Mouse (Mus musculus) heart, embryonic 11.5 days (tissue): Measurements from ENCODE around the gene Krtap24-1. TPM values are rescaled to one million over a fixed set of nuclear protein-coding genes. Genes with fewer than 3 reads are reported as not detected.

Experiments used
- ATAC-seq: fragments of 200-750 bp; cut with Nextera tagmentation; replicated peaks from 2 replicates; pipeline ENCODE4 v1.8.0; 2017; ENCODE audit warnings: moderate library complexity; ENCODE audit not compliant: insufficient number of reproducible peaks, low FRiP score, low TSS enrichment
- H3K27ac ChIP-seq: fragments of 300-500 bp; sonication (generic); 2 replicates; pipeline ENCODE4 v1.5.1; 2014; ENCODE audit warnings: mild to moderate bottlenecking, low read depth, low read length
- H3K27me3 ChIP-seq: fragments of 300-500 bp; sonication (generic); 2 replicates; pipeline ENCODE4 v1.6.1; 2014; ENCODE audit warnings: mild to moderate bottlenecking, low read length, mixed read lengths; ENCODE audit not compliant: control insufficient read depth, insufficient read depth
- H3K36me3 ChIP-seq: fragments of 300-500 bp; sonication (generic); 2 replicates; pipeline ENCODE4 v1.6.1; 2014; ENCODE audit warnings: mild to moderate bottlenecking, low read length, moderate library complexity, mixed read lengths; ENCODE audit not compliant: control insufficient read depth, insufficient read depth
- H3K4me1 ChIP-seq: fragments of 300-500 bp; sonication (generic); 2 replicates; pipeline ENCODE4 v1.6.1; 2014; ENCODE audit warnings: low read length; ENCODE audit not compliant: control insufficient read depth, insufficient read depth
- H3K4me2 ChIP-seq: fragments of 300-500 bp; sonication (generic); 2 replicates; pipeline ENCODE4 v1.6.1; 2014; ENCODE audit warnings: mild to moderate bottlenecking, moderate library complexity
- H3K4me3 ChIP-seq: fragments of 300-500 bp; sonication (generic); 2 replicates; pipeline ENCODE4 v1.5.1; 2014; ENCODE audit warnings: low read depth, low read length
- H3K9ac ChIP-seq: fragments of 300-500 bp; sonication (generic); 2 replicates; pipeline ENCODE4 v1.6.1; 2014; ENCODE audit warnings: mild to moderate bottlenecking, low read depth, low read length, moderate library complexity
- H3K9me3 ChIP-seq: fragments of 300-500 bp; sonication (generic); replicated peaks from 2 replicates; pipeline ENCODE4 v1.6.1; 2016; ENCODE audit warnings: low read length; ENCODE audit not compliant: control insufficient read depth
- WGBS: fragments of 180-500 bp; shearing (Covaris S2); extraction: QIAGEN DNeasy Blood & Tissue Kit; methylation state at CpG from one replicate; pipeline ENCODE4 v1.1.7; 2014; ENCODE audit not compliant: insufficient replicate concordance; 5-methylcytosine and 5-hydroxymethylcytosine counted together
- polyA plus RNA-seq: library from polyadenylated mRNA; unstranded; fragments of >200 nt; fragmentation: Nextera tagmentation; extraction: Ambion mirVana; gene quantifications from 2 replicates; pipeline ENCODE4 v1.2.1, GENCODE M21; 2014

The Krtap24-1 gene
- polyA plus RNA-seq, 1 experiment from 2014 or later = not detected

GRCm38 (mm10) chr16:88575885-88576679 is 36.0 kb downstream of the Krtap24-1 start:
- no peaks in the 10 kb centered on the region for H3K9me3 ChIP-seq
- no peaks in the 10 kb centered on the region for H3K4me1 ChIP-seq
- no peak overlapping the region for H3K9ac ChIP-seq
- H3K4me2 ChIP-seq = no peak overlapping the region
- H3K4me3 ChIP-seq = no peak overlapping the region
- H3K27ac ChIP-seq = no peak overlapping the region
- WGBS = 80% methylated on average over 4 of the region's 4 CpGs
- no peaks in the 10 kb centered on the region for H3K27me3 ChIP-seq
- ATAC-seq = no peak
- H3K36me3 ChIP-seq = no peaks in the 10 kb centered on the region

GRCm38 (mm10) chr16:88572904-88573404 is 39.1 kb downstream of the Krtap24-1 start:
- WGBS = 83% methylated on average over 5 of the region's 5 CpGs
- H3K4me3 ChIP-seq = no peak overlapping the region

GRCm38 (mm10) chr16:88570136-88570535 is 41.9 kb downstream of the Krtap24-1 start:
- H3K4me2 ChIP-seq = no peak overlapping the region
- H3K4me3 ChIP-seq = no peak overlapping the region
- H3K27ac ChIP-seq = no peak overlapping the region
- no peaks in the 10 kb centered on the region for H3K36me3 ChIP-seq
- H3K9me3 ChIP-seq = no peaks in the 10 kb centered on the region
- ATAC-seq = no peak
- no peaks in the 10 kb centered on the region for H3K27me3 ChIP-seq
- no peak overlapping the region for H3K9ac ChIP-seq
- H3K4me1 ChIP-seq = no peaks in the 10 kb centered on the region

More at GRCm38 (mm10) chr16:88572904-88573404, 39.1 kb downstream of the Krtap24-1 start:
- Histone ChIP-seq H3K9ac (no peak overlapping the region), H3K27ac (no peak overlapping the region), H3K4me2 (no peak overlapping the region), H3K27me3 (no peaks in the 10 kb centered on the region), H3K36me3 (no peaks in the 10 kb centered on the region), H3K4me1 (no peaks in the 10 kb centered on the region), H3K9me3 (no peaks in the 10 kb centered on the region)
- ATAC-seq = no peak

- 78% methylated on average over 3 of the region's 3 CpGs for WGBS
- no peak for ATAC-seq
- no peak overlapping the region for H3K27ac ChIP-seq
These were observed 42.3 kb downstream of the Krtap24-1 start for GRCm38 (mm10) chr16:88569732-88570131.

GRCm38 (mm10) chr16:88569096-88569495 is 43.0 kb downstream of the Krtap24-1 start:
- no peak overlapping the region for H3K9ac ChIP-seq
- WGBS = 78% methylated on average over 1 of the region's 1 CpGs
- H3K9me3 ChIP-seq = no peaks in the 10 kb centered on the region
- H3K27me3 ChIP-seq = no peaks in the 10 kb centered on the region
- no peak for ATAC-seq
- no peaks in the 10 kb centered on the region for H3K4me1 ChIP-seq
- H3K4me2 ChIP-seq = no peak overlapping the region
- H3K27ac ChIP-seq = no peak overlapping the region
- no peak overlapping the region for H3K4me3 ChIP-seq
- no peaks in the 10 kb centered on the region for H3K36me3 ChIP-seq

More at GRCm38 (mm10) chr16:88569732-88570131, 42.3 kb downstream of the Krtap24-1 start:
- Histone ChIP-seq H3K27me3 (no peaks in the 10 kb centered on the region), H3K9ac (no peak overlapping the region), H3K4me1 (no peaks in the 10 kb centered on the region), H3K4me2 (no peak overlapping the region), H3K36me3 (no peaks in the 10 kb centered on the region), H3K9me3 (no peaks in the 10 kb centered on the region), H3K4me3 (no peak overlapping the region)

GRCm38 (mm10) chr16:88563045-88563913 is 48.8 kb downstream of the Krtap24-1 start, which contains the start of gene Cldn8:
Gene Cldn8, minus strand, starts transcription at chr16:88563183.
- Histone ChIP-seq H3K4me3 (no peak within 1 kb of the TSS), H3K27ac (no peak within 1 kb of the TSS), H3K4me1 (no peaks in the 10 kb centered on the region), H3K36me3 (no peaks in the 10 kb centered on the region), H3K9me3 (no peaks in the 10 kb centered on the region), H3K27me3 (no peaks in the 10 kb centered on the region), H3K4me2 (no peak within 1 kb of the TSS), H3K9ac (no peak within 1 kb of the TSS)
- no peak for ATAC-seq
- WGBS = 57% methylated on average over 6 of the region's 6 CpGs

- ATAC-seq = no peak
- no peak overlapping the region for H3K9ac ChIP-seq
- H3K27me3 ChIP-seq = no peaks in the 10 kb centered on the region
- H3K36me3 ChIP-seq = no peaks in the 10 kb centered on the region
- WGBS = 56% methylated on average over 6 of the region's 6 CpGs
- no peaks in the 10 kb centered on the region for H3K9me3 ChIP-seq
- no peaks in the 10 kb centered on the region for H3K4me1 ChIP-seq
- H3K27ac ChIP-seq = no peak overlapping the region
- no peak overlapping the region for H3K4me3 ChIP-seq
- H3K4me2 ChIP-seq = no peak overlapping the region
These were observed 50.4 kb downstream of the Krtap24-1 start for GRCm38 (mm10) chr16:88561617-88562164.
